Mouse (Mus musculus): Measurements from ENCODE around the gene Atf4.

The Atf4 gene

GRCm38 (mm10) chr15:80280646-80281045 lies 25.7 kb downstream of the Atf4 start:
- no peak for DNase-seq (ENCODE audit: low spot score)

GRCm38 (mm10) chr15:80286851-80287415 lies 31.9 kb downstream of the Atf4 start, which contains the start of gene Cacna1i:
TSS of gene Cacna1i (plus strand) at chr15:80287238.
- no peak for DNase-seq (ENCODE audit: low spot score)

GRCm38 (mm10) chr15:80288036-80288435 lies 33.1 kb downstream of the Atf4 start:
- no peak for DNase-seq (ENCODE audit: low spot score)

GRCm38 (mm10) chr15:80289436-80289835 lies 34.5 kb downstream of the Atf4 start:
- DNase-seq (ENCODE audit: low spot score) = peak; percentile 70

- no peak for DNase-seq (ENCODE audit: low spot score)
Measured at GRCm38 (mm10) chr15:80297146-80297545, 42.2 kb downstream of the Atf4 start.

- DNase-seq (ENCODE audit: low spot score) = no peak
Measured at GRCm38 (mm10) chr15:80303779-80304178, 48.8 kb downstream of the Atf4 start.

- DNase-seq (ENCODE audit: low spot score) = no peak
Measured at GRCm38 (mm10) chr15:80304188-80304587, 49.2 kb downstream of the Atf4 start.

GRCm38 (mm10) chr15:80306146-80306545 lies 51.2 kb downstream of the Atf4 start:
- DNase-seq (ENCODE audit: low spot score) = no peak
